Mouse (Mus musculus): ENCODE data around the gene Itgb2. TPM values are rescaled to one million over a fixed set of nuclear protein-coding genes. Genes with fewer than 3 reads are reported as not detected.

The Itgb2 gene
- polyA plus RNA-seq, 1 experiment = 69.1 TPM

GRCm38 (mm10) chr10:77561508-77561907 is 31.5 kb downstream of the Itgb2 start:
- WGBS = 48% methylated on average over 2 of the region's 2 CpGs
- H3K27ac ChIP-seq (ENCODE audit: control insufficient read depth, insufficient read depth, low read depth, low read length, poor library complexity) = no peak overlapping the region
- peaks cover 1% of the 10 kb centered on the region; the same call in 1 of the 2 replicates for H3K4me1 ChIP-seq (ENCODE audit: control insufficient read depth, insufficient read depth, low read length)
- no peak overlapping the region for H3K4me3 ChIP-seq (replicated peaks; ENCODE audit: control insufficient read depth, low read depth, low read length)
- TF ChIP-seq POLR2A (IDR thresholded peaks at IDR 0.05; ENCODE audit: borderline replicate concordance, control insufficient read depth, low read depth, low read length) (no peak), CTCF (IDR thresholded peaks at IDR 0.05; ENCODE audit: control insufficient read depth, insufficient read depth, low read length) (no peak)

GRCm38 (mm10) chr10:77565005-77565404 is 35.0 kb downstream of the Itgb2 start:
- TF ChIP-seq POLR2A (IDR thresholded peaks at IDR 0.05; ENCODE audit: borderline replicate concordance, control insufficient read depth, low read depth, low read length) (no peak), CTCF (IDR thresholded peaks at IDR 0.05; ENCODE audit: control insufficient read depth, insufficient read depth, low read length) (no peak)
- Histone ChIP-seq H3K4me3 (replicated peaks; ENCODE audit: control insufficient read depth, low read depth, low read length) (no peak overlapping the region), H3K27ac (ENCODE audit: control insufficient read depth, insufficient read depth, low read depth, low read length, poor library complexity) (no peak overlapping the region), H3K4me1 (ENCODE audit: control insufficient read depth, insufficient read depth, low read length) (peaks cover 1% of the 10 kb centered on the region; the same call in 1 of the 2 replicates)
- 74% methylated on average over 8 of the region's 8 CpGs for WGBS

- H3K4me3 ChIP-seq (replicated peaks; ENCODE audit: control insufficient read depth, low read depth, low read length) = no peak overlapping the region
- TF ChIP-seq CTCF (IDR thresholded peaks at IDR 0.05; ENCODE audit: control insufficient read depth, insufficient read depth, low read length) (peak; percentile 95), POLR2A (IDR thresholded peaks at IDR 0.05; ENCODE audit: borderline replicate concordance, control insufficient read depth, low read depth, low read length) (no peak)
- H3K27ac ChIP-seq (ENCODE audit: control insufficient read depth, insufficient read depth, low read depth, low read length, poor library complexity) = no peak overlapping the region
- H3K4me1 ChIP-seq (ENCODE audit: control insufficient read depth, insufficient read depth, low read length) = no peaks in the 10 kb centered on the region; the same call in 1 of the 2 replicates
- 20% methylated on average over 8 of the region's 8 CpGs for WGBS
Observed at GRCm38 (mm10) chr10:77566651-77567050, 36.6 kb downstream of the Itgb2 start.

- no peak overlapping the region for H3K4me3 ChIP-seq (replicated peaks; ENCODE audit: control insufficient read depth, low read depth, low read length)
- WGBS = 75% methylated on average over 7 of the region's 7 CpGs
- H3K27ac ChIP-seq (ENCODE audit: control insufficient read depth, insufficient read depth, low read depth, low read length, poor library complexity) = no peak overlapping the region
- no peak for TF ChIP-seq CTCF (IDR thresholded peaks at IDR 0.05; ENCODE audit: control insufficient read depth, insufficient read depth, low read length)
- TF ChIP-seq POLR2A (IDR thresholded peaks at IDR 0.05; ENCODE audit: borderline replicate concordance, control insufficient read depth, low read depth, low read length) = no peak
- H3K4me1 ChIP-seq (ENCODE audit: control insufficient read depth, insufficient read depth, low read length) = no peaks in the 10 kb centered on the region; the same call in 1 of the 2 replicates
Observed at GRCm38 (mm10) chr10:77569481-77569880, 39.4 kb downstream of the Itgb2 start.

- H3K27ac ChIP-seq (ENCODE audit: control insufficient read depth, insufficient read depth, low read depth, low read length, poor library complexity) = no peak overlapping the region
- no peak overlapping the region for H3K4me3 ChIP-seq (replicated peaks; ENCODE audit: control insufficient read depth, low read depth, low read length)
- 76% methylated on average over 6 of the region's 6 CpGs for WGBS
- no peak for TF ChIP-seq CTCF (IDR thresholded peaks at IDR 0.05; ENCODE audit: control insufficient read depth, insufficient read depth, low read length)
- no peak for TF ChIP-seq POLR2A (IDR thresholded peaks at IDR 0.05; ENCODE audit: borderline replicate concordance, control insufficient read depth, low read depth, low read length)
- no peaks in the 10 kb centered on the region; the same call in 1 of the 2 replicates for H3K4me1 ChIP-seq (ENCODE audit: control insufficient read depth, insufficient read depth, low read length)
Observed at GRCm38 (mm10) chr10:77569973-77570658, 40.1 kb downstream of the Itgb2 start.

GRCm38 (mm10) chr10:77572225-77572624 is 42.2 kb downstream of the Itgb2 start:
- Histone ChIP-seq H3K4me3 (replicated peaks; ENCODE audit: control insufficient read depth, low read depth, low read length) (no peak overlapping the region), H3K27ac (ENCODE audit: control insufficient read depth, insufficient read depth, low read depth, low read length, poor library complexity) (no peak overlapping the region), H3K4me1 (ENCODE audit: control insufficient read depth, insufficient read depth, low read length) (no peaks in the 10 kb centered on the region; the same call in 1 of the 2 replicates)
- TF ChIP-seq CTCF (IDR thresholded peaks at IDR 0.05; ENCODE audit: control insufficient read depth, insufficient read depth, low read length) (peak; percentile 25; the same call in 1 of the 2 replicates), POLR2A (IDR thresholded peaks at IDR 0.05; ENCODE audit: borderline replicate concordance, control insufficient read depth, low read depth, low read length) (no peak)
- WGBS = 16% methylated on average over 3 of the region's 3 CpGs

- WGBS = 70% methylated on average over 1 of the region's 1 CpGs
- Histone ChIP-seq H3K4me1 (ENCODE audit: control insufficient read depth, insufficient read depth, low read length) (no peaks in the 10 kb centered on the region; the same call in 1 of the 2 replicates), H3K27ac (ENCODE audit: control insufficient read depth, insufficient read depth, low read depth, low read length, poor library complexity) (no peak overlapping the region), H3K4me3 (replicated peaks; ENCODE audit: control insufficient read depth, low read depth, low read length) (no peak overlapping the region)
- TF ChIP-seq CTCF (IDR thresholded peaks at IDR 0.05; ENCODE audit: control insufficient read depth, insufficient read depth, low read length) (no peak), POLR2A (IDR thresholded peaks at IDR 0.05; ENCODE audit: borderline replicate concordance, control insufficient read depth, low read depth, low read length) (no peak)
Observed at GRCm38 (mm10) chr10:77573162-77573561, 43.1 kb downstream of the Itgb2 start.

- 70% methylated on average over 10 of the region's 10 CpGs for WGBS
- H3K4me3 ChIP-seq (replicated peaks; ENCODE audit: control insufficient read depth, low read depth, low read length) = no peak overlapping the region
- TF ChIP-seq POLR2A (IDR thresholded peaks at IDR 0.05; ENCODE audit: borderline replicate concordance, control insufficient read depth, low read depth, low read length) (no peak), CTCF (IDR thresholded peaks at IDR 0.05; ENCODE audit: control insufficient read depth, insufficient read depth, low read length) (no peak)
- H3K4me1 ChIP-seq (ENCODE audit: control insufficient read depth, insufficient read depth, low read length) = peaks cover 3% of the 10 kb centered on the region; the same call in 1 of the 2 replicates
- H3K27ac ChIP-seq (ENCODE audit: control insufficient read depth, insufficient read depth, low read depth, low read length, poor library complexity) = no peak overlapping the region
Observed at GRCm38 (mm10) chr10:77580027-77580920, 50.2 kb downstream of the Itgb2 start.

Measured in bone marrow, adult 2 months (tissue).